Mouse (Mus musculus) gastrocnemius, postnatal 25 days (tissue): ENCODE measurements at regions not wholly inside any gene's neighbourhood (a gene's known extent, or its start where the extent isn't known, plus 50 kb on each side); places are given as distances from the start of the nearest gene placed in this dataset.

Experiments used
- DNase-seq: peaks from one replicate; pipeline ENCODE4 v3.0.0; 2022

- no peak for DNase-seq
These were observed 119.3 kb downstream of the Ttc8 start for GRCm38 (mm10) chr12:99039497-99040322.

GRCm38 (mm10) chr12:99041606-99042005 lies 121.2 kb downstream of the Ttc8 start:
- DNase-seq = no peak

- no peak for DNase-seq
These were observed 122.8 kb downstream of the Ttc8 start for GRCm38 (mm10) chr12:99042918-99043862.

- no peak for DNase-seq
These were observed 124.1 kb downstream of the Ttc8 start for GRCm38 (mm10) chr12:99044477-99044876.

- DNase-seq = no peak
These were observed 130.1 kb downstream of the Ttc8 start for GRCm38 (mm10) chr12:99050426-99050825.

- DNase-seq = no peak
These were observed 132.2 kb downstream of the Ttc8 start for GRCm38 (mm10) chr12:99052599-99052998.

GRCm38 (mm10) chr12:99057521-99057920 lies 137.1 kb downstream of the Ttc8 start:
- no peak for DNase-seq

GRCm38 (mm10) chr12:99058916-99059315 lies 138.5 kb downstream of the Ttc8 start:
- no peak for DNase-seq

GRCm38 (mm10) chr12:99059491-99059890 lies 139.1 kb downstream of the Ttc8 start:
- no peak for DNase-seq

- DNase-seq = no peak
These were observed 140.3 kb downstream of the Ttc8 start for GRCm38 (mm10) chr12:99060702-99061101.

GRCm38 (mm10) chr12:99063441-99063840 lies 143.1 kb downstream of the Ttc8 start:
- DNase-seq = no peak

GRCm38 (mm10) chr12:99063885-99064284 lies 143.5 kb downstream of the Ttc8 start:
- no peak for DNase-seq

GRCm38 (mm10) chr12:99067962-99068361 lies 147.6 kb downstream of the Ttc8 start:
- no peak for DNase-seq

GRCm38 (mm10) chr12:99073766-99074165 lies 153.4 kb downstream of the Ttc8 start:
- no peak for DNase-seq

- DNase-seq = no peak
These were observed 157.0 kb downstream of the Ttc8 start for GRCm38 (mm10) chr12:99077366-99077765.

GRCm38 (mm10) chr12:99079873-99080272 lies 159.5 kb downstream of the Ttc8 start:
- DNase-seq = no peak

- no peak for DNase-seq
These were observed 163.2 kb downstream of the Ttc8 start for GRCm38 (mm10) chr12:99083616-99084015.

GRCm38 (mm10) chr12:99084144-99084543 lies 163.8 kb downstream of the Ttc8 start:
- peak; percentile 80 for DNase-seq

- DNase-seq = no peak
These were observed 166.9 kb downstream of the Ttc8 start for GRCm38 (mm10) chr12:99087286-99087685.

- no peak for DNase-seq
These were observed 171.4 kb downstream of the Ttc8 start for GRCm38 (mm10) chr12:99091770-99092169.

GRCm38 (mm10) chr12:99093151-99093550 lies 172.8 kb downstream of the Ttc8 start:
- no peak for DNase-seq

- no peak for DNase-seq
These were observed 173.6 kb downstream of the Ttc8 start for GRCm38 (mm10) chr12:99093989-99094388.
